Mouse (Mus musculus): ENCODE data around the gene Klf16. TPM values are rescaled to one million over a fixed set of nuclear protein-coding genes. Genes with fewer than 3 reads are reported as not detected.
A peak's percentile ranks its signal among the peaks of the same experiment; 100 is the strongest.

Gene Klf16
- 7.3 and 7.5 TPM in 2 replicates for polyA plus RNA-seq (2016; fragmentation: Nextera tagmentation; extraction: Ambion mirVana)

- Histone ChIP-seq H3K4me3 (peak within 1 kb of the TSS; percentile 78), H3K4me1 (peaks cover 53% of the 10 kb centered on the region), H3K9ac (peak within 1 kb of the TSS; percentile 85), H3K36me3 (peaks cover 2% of the 10 kb centered on the region; the same call in 1 of the 2 replicates), H3K27ac (peak within 1 kb of the TSS; percentile 68), H3K9me3 (no peaks in the 10 kb centered on the region), H3K4me2 (replicated peaks) (peak within 1 kb of the TSS; percentile 97), H3K27me3 (replicated peaks) (no peaks in the 10 kb centered on the region)
- peak; percentile 75 for ATAC-seq (ENCODE audit: low FRiP score, low read depth)
- WGBS, result under 1% methylated on average over 81 of the region's 97 CpGs
Measured at GRCm38 (mm10) chr10:80577195-80578130, at the start of gene Klf16. Gene Klf16 (minus strand): TSS chr10:80577321.

GRCm38 (mm10) chr10:80625764-80626163 is 48.6 kb upstream of the Klf16 start:
- H3K4me1 ChIP-seq, result peaks cover 42% of the 10 kb centered on the region
- no peaks in the 10 kb centered on the region for H3K27me3 ChIP-seq (replicated peaks)
- no peak overlapping the region for H3K9ac ChIP-seq
- no peak for ATAC-seq (ENCODE audit: low FRiP score, low read depth)
- H3K36me3 ChIP-seq, result no peaks in the 10 kb centered on the region; the same call in 1 of the 2 replicates
- H3K9me3 ChIP-seq, result no peaks in the 10 kb centered on the region
- no peak overlapping the region for H3K27ac ChIP-seq
- no peak overlapping the region for H3K4me3 ChIP-seq
- 95% methylated on average over 4 of the region's 4 CpGs for WGBS
- H3K4me2 ChIP-seq (replicated peaks), result no peak overlapping the region

GRCm38 (mm10) chr10:80623457-80624191 is 46.5 kb upstream of the Klf16 start:
- peaks cover 38% of the 10 kb centered on the region for H3K4me1 ChIP-seq
- H3K9ac ChIP-seq, result peak overlapping the region; percentile 92
- peak overlapping the region; percentile 70 for H3K27ac ChIP-seq
- WGBS, result 18% methylated on average over 15 of the region's 15 CpGs
- H3K9me3 ChIP-seq, result no peaks in the 10 kb centered on the region
- no peaks in the 10 kb centered on the region for H3K27me3 ChIP-seq (replicated peaks)
- H3K4me2 ChIP-seq (replicated peaks), result peak overlapping the region; percentile 98
- no peak for ATAC-seq (ENCODE audit: low FRiP score, low read depth)
- no peaks in the 10 kb centered on the region; the same call in 1 of the 2 replicates for H3K36me3 ChIP-seq
- H3K4me3 ChIP-seq, result peak overlapping the region; percentile 89

GRCm38 (mm10) chr10:80622661-80623456 is 45.7 kb upstream of the Klf16 start, which contains the start of gene Csnk1g2:
Gene Csnk1g2 (plus strand): TSS chr10:80622838.
- H3K27me3 ChIP-seq (replicated peaks), result no peaks in the 10 kb centered on the region
- H3K4me1 ChIP-seq, result peaks cover 36% of the 10 kb centered on the region
- WGBS, result under 1% methylated on average over 83 of the region's 85 CpGs
- H3K27ac ChIP-seq, result peak within 1 kb of the TSS; percentile 89
- peak; percentile 88 for ATAC-seq (ENCODE audit: low FRiP score, low read depth)
- no peaks in the 10 kb centered on the region for H3K9me3 ChIP-seq
- H3K4me2 ChIP-seq (replicated peaks), result peak within 1 kb of the TSS; percentile 98
- peak within 1 kb of the TSS; percentile 89 for H3K4me3 ChIP-seq
- peak within 1 kb of the TSS; percentile 92 for H3K9ac ChIP-seq
- H3K36me3 ChIP-seq, result no peaks in the 10 kb centered on the region; the same call in 1 of the 2 replicates

- under 1% methylated on average over 64 of the region's 64 CpGs for WGBS
Measured at GRCm38 (mm10) chr10:80621940-80622660, 45.0 kb upstream of the Klf16 start.

GRCm38 (mm10) chr10:80621690-80621939 is 44.5 kb upstream of the Klf16 start:
- peak overlapping the region; percentile 36 for H3K9ac ChIP-seq
- no peaks in the 10 kb centered on the region for H3K9me3 ChIP-seq
- 2% methylated on average over 9 of the region's 9 CpGs for WGBS
- H3K27ac ChIP-seq, result 0 out of 2 replicates have a peak overlapping the region, but pooled peaks have one; percentile 89
- H3K36me3 ChIP-seq, result no peaks in the 10 kb centered on the region
- H3K4me2 ChIP-seq (replicated peaks), result peak overlapping the region; percentile 98
- no peaks in the 10 kb centered on the region for H3K27me3 ChIP-seq (replicated peaks)
- no peak for ATAC-seq (ENCODE audit: low FRiP score, low read depth)
- peaks cover 29% of the 10 kb centered on the region for H3K4me1 ChIP-seq
- peak overlapping the region; percentile 89 for H3K4me3 ChIP-seq

More at GRCm38 (mm10) chr10:80621940-80622660, 45.0 kb upstream of the Klf16 start:
- Histone ChIP-seq H3K27ac (peak overlapping the region; percentile 89), H3K9me3 (no peaks in the 10 kb centered on the region), H3K4me3 (peak overlapping the region; percentile 89), H3K4me2 (replicated peaks) (peak overlapping the region; percentile 98), H3K27me3 (replicated peaks) (no peaks in the 10 kb centered on the region), H3K4me1 (peaks cover 29% of the 10 kb centered on the region), H3K36me3 (no peaks in the 10 kb centered on the region), H3K9ac (peak overlapping the region; percentile 92)
- peak; percentile 96 for ATAC-seq (ENCODE audit: low FRiP score, low read depth)

- Histone ChIP-seq H3K9me3 (no peaks in the 10 kb centered on the region), H3K4me3 (peak overlapping the region; percentile 89), H3K9ac (peak overlapping the region; percentile 36), H3K4me1 (peaks cover 29% of the 10 kb centered on the region), H3K27me3 (replicated peaks) (no peaks in the 10 kb centered on the region), H3K4me2 (replicated peaks) (peak overlapping the region; percentile 98), H3K36me3 (no peaks in the 10 kb centered on the region; the same call in 1 of the 2 replicates), H3K27ac (0 out of 2 replicates have a peak overlapping the region, but pooled peaks have one; percentile 89)
- no peak for ATAC-seq (ENCODE audit: low FRiP score, low read depth)
- 58% methylated on average over 16 of the region's 16 CpGs for WGBS
Measured at GRCm38 (mm10) chr10:80620796-80621689, 43.9 kb upstream of the Klf16 start.

- H3K27me3 ChIP-seq (replicated peaks), result no peaks in the 10 kb centered on the region
Measured at GRCm38 (mm10) chr10:80620365-80620764, 43.2 kb upstream of the Klf16 start.

GRCm38 (mm10) chr10:80619465-80620244 is 42.5 kb upstream of the Klf16 start:
- WGBS, result 35% methylated on average over 8 of the region's 8 CpGs
- peaks cover 13% of the 10 kb centered on the region for H3K36me3 ChIP-seq
- no peak overlapping the region for H3K4me2 ChIP-seq (replicated peaks)
- H3K27me3 ChIP-seq (replicated peaks), result no peaks in the 10 kb centered on the region
- no peak for ATAC-seq (ENCODE audit: low FRiP score, low read depth)
- peaks cover 25% of the 10 kb centered on the region for H3K4me1 ChIP-seq
- H3K27ac ChIP-seq, result no peak overlapping the region
- no peak overlapping the region for H3K4me3 ChIP-seq
- H3K9me3 ChIP-seq, result no peaks in the 10 kb centered on the region
- no peak overlapping the region for H3K9ac ChIP-seq

More at GRCm38 (mm10) chr10:80620365-80620764, 43.2 kb upstream of the Klf16 start:
- ATAC-seq (ENCODE audit: low FRiP score, low read depth), result no peak
- H3K27ac ChIP-seq, result no peak overlapping the region
- peaks cover 6% of the 10 kb centered on the region; the same call in 1 of the 2 replicates for H3K36me3 ChIP-seq
- H3K4me1 ChIP-seq, result peaks cover 29% of the 10 kb centered on the region
- H3K9ac ChIP-seq, result no peak overlapping the region
- H3K4me2 ChIP-seq (replicated peaks), result no peak overlapping the region
- 86% methylated on average over 9 of the region's 9 CpGs for WGBS
- no peak overlapping the region for H3K4me3 ChIP-seq
- no peaks in the 10 kb centered on the region for H3K9me3 ChIP-seq

GRCm38 (mm10) chr10:80618181-80618580 is 41.1 kb upstream of the Klf16 start:
- H3K4me1 ChIP-seq, result peaks cover 10% of the 10 kb centered on the region
- 80% methylated on average over 9 of the region's 9 CpGs for WGBS
- H3K9ac ChIP-seq, result no peak overlapping the region
- H3K9me3 ChIP-seq, result no peaks in the 10 kb centered on the region
- H3K4me3 ChIP-seq, result no peak overlapping the region
- peaks cover 22% of the 10 kb centered on the region for H3K36me3 ChIP-seq
- H3K27ac ChIP-seq, result no peak overlapping the region
- no peak for ATAC-seq (ENCODE audit: low FRiP score, low read depth)
- H3K4me2 ChIP-seq (replicated peaks), result no peak overlapping the region
- no peaks in the 10 kb centered on the region for H3K27me3 ChIP-seq (replicated peaks)
